Mouse (Mus musculus) megakaryocyte progenitor cell, adult 5-6 weeks (primary cell): ENCODE measurements around the gene Ncmap. TPM values are rescaled to one million over a fixed set of nuclear protein-coding genes. Genes with fewer than 3 reads are reported as not detected.

ENCODE experiments used
- ATAC-seq: replicated peaks from 2 replicates; pipeline ENCODE4 v1.8.0; 2016; ENCODE audit warnings: mild to moderate bottlenecking, moderate TSS enrichment, inconsistent platforms; ENCODE audit not compliant: poor library complexity
- total RNA-seq, 2 experiments: library from RNA; stranded (forward) in 1 of 2; stranded (reverse) in 1 of 2; fragments of 157-497, 149-512 nt in 1 of 2; fragments of 200-1000 nt in 1 of 2; gene quantifications; 2 replicates each; pipeline versions ENCODE4 v1.2.3 to v1.2.4; 2015 to 2017

Ncmap gene
- total RNA-seq (2015) (0.25 TPM in 1 of 2 replicates, not detected in the other), total RNA-seq (2017) (not detected in 2 replicates)

DNA sequence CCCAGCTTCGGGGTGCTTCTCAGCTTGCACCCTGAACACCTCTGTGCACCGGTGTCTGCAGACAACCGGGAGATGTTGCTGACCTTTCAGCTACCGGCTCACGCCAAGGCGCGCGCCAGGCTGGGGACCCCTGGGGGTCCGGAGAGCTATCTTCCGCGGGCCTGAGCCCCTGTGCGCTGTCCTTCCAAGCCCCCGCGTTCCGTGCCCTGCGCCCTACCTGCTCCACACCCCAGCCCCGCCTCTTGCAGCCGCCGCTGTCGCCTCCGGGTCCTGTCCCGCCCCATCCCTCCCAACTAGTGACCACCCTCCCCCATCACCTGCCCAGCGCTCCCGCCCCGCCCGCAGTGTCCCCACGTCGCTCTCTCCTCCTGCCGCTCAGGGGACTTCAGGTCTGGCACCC lies at the start of gene Ncmap:
Gene Ncmap (minus strand): TSS at position 237 of the 400 bp plus-strand sequence.
- no peak for ATAC-seq

DNA sequence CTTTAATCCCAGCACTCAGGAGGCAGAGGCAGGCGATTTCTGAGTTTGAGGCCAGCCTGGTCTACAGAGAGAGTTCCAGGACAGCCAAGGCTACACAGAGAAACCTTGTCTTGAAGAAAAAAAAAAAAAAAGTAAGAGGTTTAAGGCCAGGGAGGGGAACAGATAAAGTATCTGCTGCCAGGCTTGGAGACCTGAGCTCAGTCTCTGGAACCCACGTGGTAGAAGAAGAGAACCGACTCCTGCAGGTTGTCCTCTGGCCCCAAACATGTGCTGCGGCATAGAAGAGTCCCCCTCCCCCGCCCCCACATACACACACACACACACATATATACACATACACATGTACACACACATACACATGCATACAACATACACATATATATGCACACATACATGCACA lies 44.4 kb upstream of the Ncmap start:
- ATAC-seq = no peak

DNA sequence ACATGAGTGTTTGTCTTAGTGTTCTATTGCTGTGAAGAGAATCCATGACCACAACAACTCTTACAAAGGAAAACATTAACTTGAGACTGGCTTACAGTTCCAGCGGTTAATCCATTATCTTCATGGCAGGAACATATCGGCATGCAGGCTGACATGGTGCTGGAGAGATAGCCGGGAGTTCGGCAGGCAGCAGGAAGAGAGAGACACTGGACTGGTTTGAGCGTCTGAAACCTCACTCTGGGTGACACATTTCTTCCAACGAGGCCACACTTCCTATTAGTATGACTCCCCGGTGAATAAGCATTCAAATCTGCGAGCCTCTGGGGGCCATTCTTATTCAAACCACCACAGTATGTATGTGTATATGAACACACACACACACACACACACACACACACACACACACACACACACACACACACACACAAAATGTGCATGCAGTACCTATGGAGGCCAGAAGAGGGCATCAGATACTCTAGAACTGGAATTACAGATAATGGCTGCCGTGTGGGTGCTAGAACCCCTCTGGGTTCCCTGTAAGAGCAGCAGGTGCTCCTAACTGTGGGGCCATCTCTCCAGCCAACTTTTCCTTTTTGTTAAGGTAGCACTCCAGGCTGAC lies 42.0 kb upstream of the Ncmap start:
- peak; percentile 70 for ATAC-seq

DNA sequence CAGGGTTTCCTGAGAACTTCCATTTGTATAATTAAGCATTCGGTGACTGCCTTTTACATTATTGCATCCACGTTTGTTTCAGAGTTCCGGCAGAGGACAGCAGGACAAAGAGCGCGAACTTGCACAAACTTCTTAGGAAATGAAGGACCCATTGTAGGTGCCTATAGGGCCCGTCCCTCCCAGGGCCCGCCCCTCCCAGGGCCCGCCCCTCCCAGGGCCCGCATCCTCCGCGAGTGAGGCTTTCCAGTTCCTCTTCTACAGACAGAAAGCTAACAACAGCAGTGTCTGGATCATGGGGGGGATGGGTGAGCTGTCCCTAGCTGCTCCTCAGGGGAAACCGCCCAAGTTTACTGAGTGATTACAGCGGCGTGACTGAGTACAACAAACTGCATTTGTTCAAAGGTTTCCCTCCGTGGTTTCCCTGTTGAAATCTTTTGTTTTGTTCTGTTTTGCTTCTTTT lies 41.2 kb upstream of the Ncmap start:
- ATAC-seq = peak; percentile 87

DNA sequence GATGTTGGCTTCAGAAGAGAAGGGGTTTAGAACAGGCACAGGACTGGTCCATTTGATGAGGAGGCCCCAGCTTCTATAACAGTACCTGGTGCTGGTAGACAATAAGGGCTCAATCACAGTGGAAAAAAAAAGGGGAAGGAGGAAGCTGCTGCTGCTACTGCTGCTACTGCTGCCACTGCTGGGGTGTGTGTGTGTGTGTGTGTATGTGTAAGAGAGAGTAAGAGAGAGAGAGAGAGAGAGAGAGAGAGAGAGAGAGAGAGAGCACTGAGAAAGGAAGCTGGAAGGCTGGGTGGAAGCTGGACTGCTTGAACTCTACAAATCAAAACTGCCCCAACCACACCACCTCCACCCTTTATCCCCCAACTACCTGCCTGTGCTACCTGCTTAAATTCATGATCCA lies 39.9 kb upstream of the Ncmap start:
- no peak for ATAC-seq

DNA sequence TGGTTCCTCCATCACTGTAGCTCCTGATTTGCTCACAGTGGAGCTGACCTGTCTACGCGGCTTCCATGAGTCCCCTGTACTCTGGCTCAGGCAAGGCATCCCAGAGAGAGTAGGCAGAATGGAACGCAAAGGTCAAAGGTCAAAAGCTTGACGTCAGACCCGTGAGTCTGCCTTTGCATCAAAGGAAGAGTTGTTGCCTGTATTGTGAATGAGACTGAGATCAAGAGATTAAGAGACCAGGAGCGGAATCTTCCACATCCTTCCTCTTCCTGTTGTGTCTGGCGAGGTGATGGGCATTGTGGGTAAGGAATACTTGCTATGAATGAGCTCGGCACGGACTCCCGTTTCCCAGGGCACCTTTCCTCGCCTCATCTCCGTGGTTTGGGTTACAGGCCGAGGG lies 38.3 kb upstream of the Ncmap start:
- ATAC-seq = no peak

DNA sequence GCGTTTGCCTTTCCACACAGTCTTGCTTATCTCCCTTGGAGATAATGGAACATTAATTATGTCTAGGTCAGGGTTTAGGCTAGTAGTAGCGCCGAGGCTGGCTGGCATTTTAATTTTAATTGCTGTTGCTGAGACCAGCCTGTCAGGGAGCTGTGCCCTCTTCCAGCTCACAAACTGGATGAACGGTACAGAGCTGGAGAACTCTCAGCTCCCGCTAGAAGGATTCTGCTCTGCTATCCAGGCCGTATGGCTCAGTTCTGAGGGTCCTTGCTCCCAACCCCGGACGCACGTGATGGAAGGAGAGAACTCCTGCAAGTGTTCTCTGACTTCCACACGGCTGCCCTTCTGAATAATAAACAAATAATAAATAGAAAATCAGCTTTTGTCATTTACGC lies 36.4 kb upstream of the Ncmap start:
- ATAC-seq = no peak

DNA sequence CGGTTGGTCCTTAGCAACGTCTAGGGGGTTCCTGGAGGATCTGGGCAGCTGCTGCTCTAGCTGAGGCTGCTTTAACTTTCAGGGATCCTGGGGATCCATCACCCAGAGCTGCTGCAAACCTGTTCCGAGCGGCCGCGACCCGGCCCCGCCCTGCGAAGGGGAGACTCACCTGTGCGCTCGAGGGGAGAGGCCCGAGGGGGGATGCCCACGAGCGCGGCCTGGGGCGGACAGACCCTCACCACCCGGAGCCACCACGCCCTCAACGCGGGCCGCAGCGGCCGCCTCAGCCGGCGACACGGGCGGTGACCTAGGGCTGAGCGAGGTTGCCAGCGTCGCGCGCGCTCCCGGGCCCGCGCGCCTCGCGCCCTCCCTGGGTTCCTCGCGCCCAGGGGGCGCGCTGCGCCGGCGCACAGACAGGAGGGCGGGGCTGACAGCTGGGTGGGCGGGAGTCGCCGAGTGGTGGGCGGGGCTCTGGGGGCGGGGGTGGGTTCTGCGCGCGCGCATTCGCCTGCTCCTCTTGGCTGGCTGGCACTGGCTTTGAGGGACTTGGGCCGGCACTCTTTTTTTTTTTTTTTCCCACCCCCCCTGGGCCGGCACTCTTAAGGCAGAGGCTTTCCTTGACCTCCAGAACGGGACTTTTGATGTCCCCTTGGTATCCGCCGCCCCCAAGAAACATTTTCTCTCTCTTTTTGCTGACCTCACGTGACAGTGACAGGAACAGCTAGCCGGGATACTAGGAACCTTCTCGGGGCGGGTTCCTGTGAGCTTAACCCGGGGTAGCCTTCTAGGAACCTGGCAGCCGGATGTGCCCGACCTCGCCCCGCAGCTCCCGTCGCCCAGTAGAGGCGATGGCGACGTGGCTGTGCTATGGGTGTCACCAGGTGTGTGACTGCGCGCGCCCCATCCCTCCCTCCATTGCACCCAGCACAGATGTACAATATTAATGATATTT lies 35.7 kb upstream of the Ncmap start, which contains the start of gene Rcan3:
Gene Rcan3 (minus strand): TSS at position 411 of the 952 bp plus-strand sequence.
- peak; percentile 77 for ATAC-seq

DNA sequence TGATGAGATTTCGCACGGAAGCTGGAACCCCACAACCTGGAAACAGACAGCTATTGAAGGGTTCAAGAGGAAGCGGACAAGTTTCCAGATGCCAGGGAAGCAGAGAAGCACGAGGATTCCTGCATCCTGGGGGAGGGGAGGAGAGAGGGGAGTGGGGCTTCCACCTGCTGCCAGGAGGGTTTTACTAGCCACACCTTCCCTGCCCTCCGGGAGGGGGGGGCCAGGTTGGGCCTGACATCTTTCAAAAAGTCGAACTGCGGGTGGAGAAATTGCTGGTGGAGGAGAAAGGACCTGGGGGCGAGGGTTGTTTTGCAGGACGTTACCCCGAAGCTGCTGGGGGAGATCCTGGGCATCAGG lies 35.0 kb upstream of the Ncmap start:
- ATAC-seq = no peak

DNA sequence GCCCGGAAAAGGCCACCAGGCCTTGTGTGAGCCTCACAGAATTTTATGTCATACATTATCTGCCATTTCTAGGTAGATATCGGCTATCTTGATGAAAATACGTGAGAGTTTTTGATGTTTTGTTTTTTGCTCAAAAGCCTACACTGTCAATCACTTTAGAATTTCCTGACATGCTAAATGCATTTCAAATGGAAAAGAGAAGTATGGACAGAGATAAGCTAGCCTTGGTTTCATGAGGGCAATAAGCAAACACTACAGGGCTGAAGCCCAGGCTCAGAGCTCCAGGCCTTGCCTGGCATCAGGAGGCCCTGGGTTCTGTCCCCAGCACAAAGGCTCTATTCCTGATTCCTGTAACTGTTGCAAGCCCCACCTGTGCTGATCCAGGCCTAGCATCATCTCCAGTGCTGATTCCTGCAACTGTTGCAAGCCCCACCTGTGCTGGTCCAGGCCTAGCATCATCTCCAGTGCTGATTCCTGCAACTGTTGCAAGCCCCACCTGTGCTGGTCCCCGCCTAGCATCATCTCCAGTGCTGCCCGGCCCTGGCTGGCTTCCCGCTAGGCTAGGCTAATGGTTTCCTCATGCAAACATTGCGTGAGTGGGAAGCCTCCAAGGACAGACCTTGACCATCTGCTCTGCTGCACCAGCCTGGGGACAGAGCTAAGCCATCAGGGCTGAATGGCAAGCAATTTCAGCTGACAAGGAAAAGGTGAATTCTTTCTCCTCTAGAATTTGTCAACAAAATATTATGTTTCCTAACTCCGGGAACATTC lies 32.1 kb upstream of the Ncmap start:
- ATAC-seq = no peak

DNA sequence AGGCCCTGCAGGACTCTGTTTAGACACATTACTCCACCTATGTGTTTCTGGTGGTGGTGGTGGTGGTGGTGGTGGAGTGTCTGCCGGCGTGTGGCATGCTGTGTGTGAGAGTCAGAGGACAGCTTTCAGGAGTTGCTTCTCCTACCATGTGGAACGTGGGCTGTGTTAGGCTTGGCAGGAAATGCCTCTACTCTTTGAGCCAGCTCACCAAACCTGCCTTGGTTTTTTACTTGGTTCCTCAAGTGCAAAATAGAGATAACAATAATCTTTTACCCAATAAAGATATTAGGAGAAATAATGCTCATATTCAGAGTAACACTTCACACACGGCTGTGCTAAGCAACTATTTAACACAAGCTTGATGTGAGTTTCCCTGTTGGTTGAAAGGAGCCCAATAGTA lies 31.4 kb upstream of the Ncmap start:
- peak; percentile 9; the same call in 1 of the 2 replicates for ATAC-seq

DNA sequence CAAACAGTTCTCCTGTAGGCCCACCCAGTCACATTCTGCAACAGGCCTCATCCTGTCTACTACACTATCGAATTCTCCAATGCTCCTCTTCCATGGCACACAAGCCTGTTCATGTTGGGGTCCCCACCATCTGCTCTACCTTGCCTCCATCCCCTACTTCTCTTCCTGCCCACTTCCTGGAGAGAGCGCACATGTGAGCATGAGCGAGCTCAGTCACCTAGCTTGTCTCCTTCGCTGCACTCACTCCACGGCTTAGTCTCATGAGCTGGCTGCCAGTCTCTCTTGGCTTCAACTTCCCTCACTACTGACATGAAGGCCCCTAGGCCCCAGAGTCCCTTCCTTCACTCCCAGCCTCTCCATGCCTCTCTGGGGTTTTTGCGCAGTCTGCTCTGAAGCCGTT lies 28.6 kb upstream of the Ncmap start:
- ATAC-seq = no peak

DNA sequence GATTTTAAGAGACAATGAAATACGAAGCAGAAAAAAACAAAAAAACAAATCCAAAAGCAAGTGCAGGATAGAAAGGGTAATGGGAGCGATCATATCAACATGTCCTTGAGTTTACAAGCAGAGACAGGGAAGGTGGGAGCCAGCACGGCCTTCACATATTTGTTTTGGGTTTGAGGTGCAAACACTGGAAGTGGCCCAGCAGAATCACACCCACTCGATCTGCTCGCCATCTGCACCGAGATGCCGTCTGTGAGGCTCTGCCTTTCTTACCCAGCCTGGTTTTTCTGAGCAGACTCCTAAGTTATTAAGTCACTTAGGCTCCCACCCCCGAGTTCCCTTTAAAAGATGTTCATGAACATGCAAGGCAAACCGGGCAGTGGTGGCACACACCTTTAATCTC lies 27.6 kb upstream of the Ncmap start:
- ATAC-seq = no peak

DNA sequence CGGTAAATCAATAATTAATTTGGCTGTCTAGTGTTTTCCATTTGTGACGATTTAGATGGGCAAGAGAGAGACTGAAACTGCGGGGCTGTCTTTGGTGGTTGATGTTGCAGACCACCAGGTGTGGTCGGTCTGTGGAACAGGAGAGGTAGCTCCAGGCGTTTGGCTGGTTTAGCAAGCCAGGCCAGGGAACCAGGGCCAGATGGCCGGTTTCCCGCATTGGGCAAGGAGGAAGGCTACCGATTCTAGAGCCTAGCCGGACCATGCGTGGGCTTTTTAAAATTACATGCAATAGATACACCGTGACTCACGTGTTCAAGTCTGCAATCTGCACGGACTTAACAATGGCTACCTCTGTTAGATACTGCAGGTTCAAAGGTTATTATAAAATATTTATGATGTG lies 22.9 kb upstream of the Ncmap start:
- ATAC-seq = no peak

DNA sequence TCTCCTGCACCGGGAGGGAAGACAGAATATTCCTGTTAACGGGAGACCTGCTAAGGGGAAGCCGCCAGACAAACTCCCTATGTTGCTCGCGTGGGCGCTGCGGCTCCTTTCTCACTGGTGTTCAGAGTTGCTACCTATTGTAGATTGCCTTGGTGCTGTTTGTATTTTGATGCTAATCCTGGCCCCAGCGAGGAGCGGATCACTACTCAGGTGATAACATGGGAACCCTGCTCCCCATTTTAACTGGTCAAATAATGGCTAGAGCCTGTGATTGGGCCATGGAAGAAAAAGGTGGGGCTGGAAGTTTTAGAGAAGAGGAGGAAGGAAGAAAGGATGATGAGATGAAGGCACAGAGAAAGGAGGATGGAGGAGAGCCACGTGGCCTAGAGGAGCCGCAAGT lies 22.4 kb upstream of the Ncmap start:
- no peak for ATAC-seq

DNA sequence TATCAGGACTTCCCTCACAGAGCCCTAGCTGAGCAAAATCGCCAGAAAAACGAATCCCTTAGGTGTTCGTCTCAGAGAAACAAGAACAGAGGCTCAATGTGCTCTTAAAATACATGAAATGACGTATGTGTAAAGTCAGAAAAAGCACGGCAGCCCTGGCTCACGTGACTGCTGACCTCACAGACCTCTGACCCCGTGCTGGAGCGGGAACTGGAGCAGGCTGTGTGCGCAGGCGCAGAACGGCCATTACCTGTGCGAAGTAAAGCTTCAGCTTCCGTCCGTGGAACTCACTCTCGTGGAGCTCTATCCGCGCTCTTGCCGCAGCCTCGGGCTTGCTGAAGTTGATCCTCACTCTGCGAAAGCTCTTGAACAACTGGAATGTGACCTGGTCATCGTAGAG lies 22.0 kb upstream of the Ncmap start:
- no peak for ATAC-seq

DNA sequence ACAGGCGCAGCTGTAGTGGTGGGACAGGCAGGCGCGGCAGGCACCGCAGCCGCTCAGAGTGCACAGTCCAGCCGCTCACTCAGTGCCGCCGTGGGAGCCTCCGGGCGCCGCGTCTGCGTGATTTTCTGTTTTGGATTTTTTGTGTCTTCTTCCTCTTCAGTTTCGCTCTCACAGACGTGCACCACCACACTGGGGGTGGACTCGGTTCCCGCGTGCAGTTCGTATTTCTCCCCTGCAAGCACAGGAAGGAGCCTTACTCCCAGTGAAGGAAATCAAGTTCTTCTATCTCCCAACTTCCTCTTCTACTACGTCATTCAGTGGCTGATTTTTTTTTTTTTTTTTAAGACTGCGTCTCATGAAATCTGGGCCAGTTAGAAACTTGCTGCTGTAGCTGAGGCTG lies 18.3 kb upstream of the Ncmap start:
- ATAC-seq = peak; percentile 71

DNA sequence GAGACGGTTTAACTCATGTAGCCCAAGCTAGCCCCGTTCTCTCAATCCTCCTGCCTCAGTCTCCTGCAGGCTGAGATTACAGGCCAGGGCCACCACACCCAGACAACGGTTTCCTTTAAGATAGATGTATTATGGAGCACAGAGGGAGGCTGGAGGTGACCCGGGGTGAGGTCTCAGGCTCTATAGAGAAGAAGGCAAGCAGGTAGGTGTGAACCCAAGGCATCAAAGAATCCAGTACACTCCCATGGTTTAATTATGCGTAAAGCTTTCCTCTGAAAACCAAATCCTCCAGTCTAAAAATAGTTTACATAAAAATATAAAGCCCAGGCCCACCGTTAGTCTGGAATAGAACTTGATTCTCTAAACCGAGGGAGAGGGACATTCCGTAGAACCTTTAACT lies 15.5 kb upstream of the Ncmap start:
- no peak for ATAC-seq

DNA sequence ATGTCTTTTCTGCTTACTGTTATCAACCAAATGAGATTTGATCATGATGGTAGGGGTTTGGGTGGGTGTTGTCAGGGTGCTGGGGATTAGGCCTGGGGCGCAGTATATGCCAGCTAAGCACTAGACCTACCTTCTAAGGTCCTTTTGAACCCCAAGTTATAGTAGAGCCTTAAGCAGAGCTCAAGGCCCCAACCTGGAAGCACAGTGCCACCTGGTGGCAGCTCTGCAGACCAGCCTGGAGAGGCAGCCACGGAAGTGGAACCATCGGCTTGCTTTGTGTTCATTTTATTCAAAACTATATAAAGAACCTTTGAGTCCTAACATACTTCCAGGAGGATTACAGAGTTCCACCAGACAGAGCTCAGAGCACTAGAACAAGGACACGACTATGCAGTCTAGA lies 13.6 kb upstream of the Ncmap start:
- ATAC-seq = peak; percentile 88

DNA sequence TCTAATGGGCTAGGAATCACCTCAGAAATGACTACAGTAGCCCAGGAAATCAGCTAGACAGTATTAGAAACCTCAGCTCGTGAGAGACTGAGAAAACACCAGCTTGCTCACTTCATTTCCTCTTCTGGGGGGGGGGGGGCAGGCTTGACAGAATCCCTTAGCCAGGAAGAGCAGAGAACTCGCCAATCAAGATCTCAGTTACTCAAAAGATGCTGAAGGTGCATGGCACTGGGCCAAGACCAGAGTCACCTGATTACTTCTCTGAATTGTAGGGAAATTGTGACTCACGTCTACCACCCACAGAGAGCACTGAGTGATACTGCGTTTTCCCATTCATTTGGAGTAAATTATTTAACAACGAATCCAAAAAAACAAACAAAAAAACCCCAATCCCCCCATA lies 8.2 kb upstream of the Ncmap start:
- ATAC-seq = no peak

DNA sequence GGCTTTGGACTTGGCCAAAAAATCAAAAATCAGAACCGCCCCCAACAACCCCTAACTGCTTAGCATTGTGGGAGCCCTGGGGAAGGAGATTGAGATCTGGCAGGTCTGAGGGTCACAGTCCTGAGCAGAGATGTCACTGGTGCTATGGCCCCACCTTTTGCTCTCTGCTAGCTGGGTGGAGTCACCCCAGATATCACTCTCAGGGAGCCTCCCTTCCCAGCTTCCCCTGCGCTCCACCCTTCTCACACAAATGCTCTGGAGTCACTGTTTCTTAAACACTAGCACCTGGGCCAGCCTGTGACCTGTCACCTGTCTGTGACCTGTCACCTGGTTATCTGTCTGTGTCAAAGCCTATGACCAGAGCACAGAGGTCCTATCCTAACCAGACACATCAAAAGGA lies 6.9 kb upstream of the Ncmap start:
- ATAC-seq = peak; percentile 75
